Mouse (Mus musculus): Measurements from ENCODE around the gene Grid2ip. TPM values are rescaled to one million over a fixed set of nuclear protein-coding genes. Genes with fewer than 3 reads are reported as not detected.

Grid2ip gene
- polyA plus RNA-seq, 1 experiment from 2014 or later, result 0.20 TPM

DNA sequence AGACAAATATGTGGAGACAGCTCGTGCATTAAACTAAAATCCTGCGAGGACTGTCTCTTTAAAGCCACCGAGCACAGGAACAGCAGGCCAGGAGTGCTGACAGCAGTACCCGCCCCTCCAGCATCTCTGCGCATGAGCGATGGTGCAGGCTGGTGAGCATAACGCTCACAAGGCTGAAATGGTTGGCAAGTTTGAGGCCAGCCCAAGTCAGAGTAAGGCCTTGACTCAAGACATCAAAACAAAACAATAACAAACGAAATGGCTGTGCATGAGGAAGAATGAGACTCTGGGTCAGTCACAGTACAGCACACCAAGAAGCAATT, 39.9 kb upstream of the Grid2ip start:
- no peak overlapping the region for H3K27ac ChIP-seq (ENCODE audit: low read depth, low read length)
- no peaks in the 10 kb centered on the region for H3K9me3 ChIP-seq (ENCODE audit: control insufficient read depth, low read length)
- ATAC-seq (ENCODE audit: low FRiP score, low TSS enrichment), result no peak
- no peaks in the 10 kb centered on the region for H3K27me3 ChIP-seq (ENCODE audit: control insufficient read depth, insufficient read depth, low read length)
- H3K9ac ChIP-seq (ENCODE audit: low read depth, low read length), result no peak overlapping the region
- H3K36me3 ChIP-seq (ENCODE audit: control insufficient read depth, insufficient read depth, low read length), result peaks cover 63% of the 10 kb centered on the region
- H3K4me2 ChIP-seq (replicated peaks; ENCODE audit: low read depth, low read length), result no peak overlapping the region
- no peak overlapping the region for H3K4me3 ChIP-seq (ENCODE audit: low read length)
- WGBS, result 57% methylated on average over 8 of the region's 8 CpGs
- H3K4me1 ChIP-seq (ENCODE audit: control insufficient read depth, insufficient read depth, low read length), result peaks cover 15% of the 10 kb centered on the region

DNA sequence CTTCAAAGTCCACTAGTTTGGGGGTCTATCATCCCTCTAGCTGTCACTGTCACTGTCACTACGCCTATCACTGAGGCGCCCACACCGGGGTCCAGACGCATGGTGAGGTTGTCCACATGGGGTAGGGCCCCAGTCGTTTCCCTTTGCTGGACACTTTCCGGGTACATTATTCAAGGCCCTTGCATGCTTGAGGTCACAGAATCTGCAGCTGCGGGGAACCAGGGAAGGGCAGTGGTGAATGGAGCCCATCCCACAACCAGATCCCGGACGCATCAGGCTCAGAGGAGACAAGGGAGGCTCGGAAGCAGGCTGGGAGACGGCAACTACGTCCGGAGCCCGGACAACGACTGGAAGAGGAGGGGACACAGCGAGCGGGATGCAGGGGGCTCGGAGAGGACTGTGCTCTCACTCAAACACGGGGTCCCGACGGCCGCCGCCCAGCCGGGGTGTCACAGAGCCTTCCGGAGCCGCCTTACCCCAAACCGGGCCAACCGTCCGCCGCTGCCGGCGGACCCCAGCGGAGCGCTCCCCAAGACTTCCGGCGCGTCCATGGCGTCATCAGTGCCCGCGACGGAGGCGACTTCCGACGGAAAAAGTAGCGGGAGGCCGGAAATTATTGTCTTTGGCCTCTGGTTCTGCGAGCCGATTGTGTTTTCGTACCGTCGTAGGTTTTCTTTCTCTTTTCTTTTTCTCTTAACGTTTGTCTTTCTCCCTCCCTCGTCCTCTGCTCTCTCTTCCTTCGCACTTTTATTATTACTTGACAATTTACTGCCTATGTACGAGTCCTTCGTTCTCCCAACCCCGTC, 28.2 kb upstream of the Grid2ip start, which contains the start of gene Zdhhc4:
Gene Zdhhc4 (minus strand): TSS at position 567 of the 806 bp plus-strand sequence.
- no peaks in the 10 kb centered on the region for H3K27me3 ChIP-seq (ENCODE audit: control insufficient read depth, insufficient read depth, low read length)
- peak; percentile 79 for ATAC-seq (ENCODE audit: low FRiP score, low TSS enrichment)
- H3K36me3 ChIP-seq (ENCODE audit: control insufficient read depth, insufficient read depth, low read length), result peaks cover 28% of the 10 kb centered on the region
- 0 out of 2 replicates have a peak within 1 kb of the TSS, but pooled peaks have one; percentile 24 for H3K27ac ChIP-seq (ENCODE audit: low read depth, low read length)
- H3K4me2 ChIP-seq (replicated peaks; ENCODE audit: low read depth, low read length), result peak within 1 kb of the TSS; percentile 74
- peak within 1 kb of the TSS; percentile 85 for H3K9ac ChIP-seq (ENCODE audit: low read depth, low read length)
- under 1% methylated on average over 50 of the region's 57 CpGs for WGBS
- H3K9me3 ChIP-seq (ENCODE audit: control insufficient read depth, low read length), result no peaks in the 10 kb centered on the region
- peaks cover 6% of the 10 kb centered on the region for H3K4me1 ChIP-seq (ENCODE audit: control insufficient read depth, insufficient read depth, low read length)
- H3K4me3 ChIP-seq (ENCODE audit: low read length), result peak within 1 kb of the TSS; percentile 94

DNA sequence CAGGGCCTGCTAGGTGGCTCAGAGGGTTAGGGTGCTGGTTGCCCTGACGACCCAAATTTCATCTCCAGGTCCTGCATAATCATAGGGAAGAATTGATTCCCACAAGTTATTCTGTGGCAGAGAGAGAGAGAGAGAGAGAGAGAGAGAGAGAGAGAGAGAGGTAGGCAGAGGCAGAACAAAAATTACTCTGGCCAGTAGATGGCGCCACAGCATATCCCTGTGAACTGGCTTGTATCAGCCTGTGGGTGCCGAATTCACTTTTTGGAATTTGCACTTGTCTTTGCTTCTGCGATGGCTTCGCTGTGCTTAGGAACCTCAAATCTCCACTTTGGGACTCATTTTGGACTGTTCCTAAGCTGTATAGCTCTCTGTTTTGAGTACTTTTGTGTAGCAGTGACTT, 23.3 kb upstream of the Grid2ip start:
- no peaks in the 10 kb centered on the region for H3K36me3 ChIP-seq (ENCODE audit: control insufficient read depth, insufficient read depth, low read length)
- no peaks in the 10 kb centered on the region for H3K4me1 ChIP-seq (ENCODE audit: control insufficient read depth, insufficient read depth, low read length)
- no peak overlapping the region for H3K27ac ChIP-seq (ENCODE audit: low read depth, low read length)
- ATAC-seq (ENCODE audit: low FRiP score, low TSS enrichment), result no peak
- WGBS, result 17% methylated on average over 5 of the region's 5 CpGs
- no peak overlapping the region for H3K4me2 ChIP-seq (replicated peaks; ENCODE audit: low read depth, low read length)
- H3K9ac ChIP-seq (ENCODE audit: low read depth, low read length), result no peak overlapping the region
- no peaks in the 10 kb centered on the region; the same call in 1 of the 2 replicates for H3K27me3 ChIP-seq (ENCODE audit: control insufficient read depth, insufficient read depth, low read length)
- no peaks in the 10 kb centered on the region for H3K9me3 ChIP-seq (ENCODE audit: control insufficient read depth, low read length)
- no peak overlapping the region for H3K4me3 ChIP-seq (ENCODE audit: low read length)

DNA sequence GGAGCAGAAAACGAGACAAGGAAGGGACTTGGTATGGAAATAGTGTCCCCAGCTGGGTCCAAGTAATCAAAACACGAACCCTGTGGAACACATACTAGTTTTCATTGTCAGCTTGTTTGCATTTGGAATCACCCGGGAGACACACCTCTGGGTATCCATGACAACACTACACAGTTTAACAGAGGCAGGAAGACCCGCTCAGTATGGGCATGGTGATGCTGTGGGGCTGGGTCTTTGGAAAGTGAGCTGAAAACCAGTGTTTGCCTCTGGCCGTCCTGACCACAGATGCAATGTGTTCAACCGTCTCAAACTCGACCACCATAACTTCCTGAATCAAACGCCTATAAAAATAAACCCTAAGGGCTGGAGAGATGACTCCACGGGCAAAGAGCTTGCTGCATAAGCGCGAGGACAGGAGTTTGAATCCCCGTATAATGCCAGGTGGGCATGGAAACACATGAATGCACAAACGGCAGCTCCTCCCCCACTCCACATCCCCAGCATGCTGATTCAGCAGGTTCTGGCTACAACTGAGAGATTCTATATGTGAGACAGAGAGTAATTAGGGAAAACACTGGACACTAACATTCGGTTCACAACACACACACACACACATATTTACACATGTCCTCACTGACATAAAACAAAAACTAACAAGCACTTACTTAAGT, 22.6 kb upstream of the Grid2ip start:
- 64% methylated on average over 14 of the region's 14 CpGs for WGBS
- H3K36me3 ChIP-seq (ENCODE audit: control insufficient read depth, insufficient read depth, low read length), result no peaks in the 10 kb centered on the region
- no peak overlapping the region for H3K4me2 ChIP-seq (replicated peaks; ENCODE audit: low read depth, low read length)
- no peaks in the 10 kb centered on the region for H3K9me3 ChIP-seq (ENCODE audit: control insufficient read depth, low read length)
- H3K9ac ChIP-seq (ENCODE audit: low read depth, low read length), result no peak overlapping the region
- no peak overlapping the region for H3K27ac ChIP-seq (ENCODE audit: low read depth, low read length)
- no peaks in the 10 kb centered on the region; the same call in 1 of the 2 replicates for H3K27me3 ChIP-seq (ENCODE audit: control insufficient read depth, insufficient read depth, low read length)
- no peak overlapping the region for H3K4me3 ChIP-seq (ENCODE audit: low read length)
- 0 out of 2 replicates have a peak, but pooled peaks have one; percentile 42 for ATAC-seq (ENCODE audit: low FRiP score, low TSS enrichment)
- H3K4me1 ChIP-seq (ENCODE audit: control insufficient read depth, insufficient read depth, low read length), result no peaks in the 10 kb centered on the region

DNA sequence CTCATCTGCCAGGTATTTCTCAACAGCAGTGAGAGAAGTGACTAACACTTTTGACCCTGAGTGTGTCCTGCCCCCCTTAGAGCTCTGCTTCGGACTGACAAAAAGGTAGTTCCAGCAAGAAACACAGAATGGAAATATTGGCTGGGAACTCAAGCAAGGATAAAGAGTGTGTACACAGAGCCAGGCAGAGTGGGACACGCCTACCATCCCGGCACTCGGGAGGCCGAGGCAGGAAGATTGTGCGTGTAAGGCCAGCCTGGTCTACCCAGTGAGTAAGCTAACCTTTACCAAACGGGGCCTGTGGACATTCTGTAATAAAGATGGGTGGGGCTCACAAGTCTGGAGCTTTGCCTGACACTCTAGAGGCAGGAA, 22.1 kb upstream of the Grid2ip start:
- ATAC-seq (ENCODE audit: low FRiP score, low TSS enrichment), result no peak
- Histone ChIP-seq H3K4me3 (ENCODE audit: low read length) (no peak overlapping the region), H3K27me3 (ENCODE audit: control insufficient read depth, insufficient read depth, low read length) (no peaks in the 10 kb centered on the region; the same call in 1 of the 2 replicates), H3K9ac (ENCODE audit: low read depth, low read length) (no peak overlapping the region), H3K27ac (ENCODE audit: low read depth, low read length) (no peak overlapping the region), H3K36me3 (ENCODE audit: control insufficient read depth, insufficient read depth, low read length) (no peaks in the 10 kb centered on the region), H3K4me1 (ENCODE audit: control insufficient read depth, insufficient read depth, low read length) (no peaks in the 10 kb centered on the region), H3K9me3 (ENCODE audit: control insufficient read depth, low read length) (no peaks in the 10 kb centered on the region), H3K4me2 (replicated peaks; ENCODE audit: low read depth, low read length) (no peak overlapping the region)
- WGBS, result 68% methylated on average over 7 of the region's 7 CpGs

DNA sequence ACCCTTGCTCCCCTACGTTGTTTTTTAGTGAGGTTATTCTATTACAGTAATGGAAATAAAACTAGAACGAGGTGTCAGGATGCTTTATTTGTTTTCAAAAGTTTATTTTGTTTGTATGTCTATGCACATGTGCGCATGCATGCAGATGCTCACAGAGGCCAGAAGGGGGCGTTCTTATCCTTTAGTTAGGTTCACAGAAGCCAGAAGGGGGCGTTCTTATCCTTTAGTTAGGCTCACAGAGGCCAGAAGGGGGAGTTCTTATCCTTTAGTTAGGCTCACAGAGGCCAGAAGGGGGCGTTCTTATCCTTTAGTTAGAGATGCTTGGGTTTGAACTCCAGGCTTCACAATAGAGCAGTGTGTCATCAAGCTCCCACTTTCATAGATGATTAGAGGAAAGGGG, 20.6 kb upstream of the Grid2ip start:
- no peaks in the 10 kb centered on the region; the same call in 1 of the 2 replicates for H3K27me3 ChIP-seq (ENCODE audit: control insufficient read depth, insufficient read depth, low read length)
- ATAC-seq (ENCODE audit: low FRiP score, low TSS enrichment), result no peak
- H3K36me3 ChIP-seq (ENCODE audit: control insufficient read depth, insufficient read depth, low read length), result no peaks in the 10 kb centered on the region
- 60% methylated on average over 6 of the region's 6 CpGs for whole genome bisulfite sequencing
- H3K27ac ChIP-seq (ENCODE audit: low read depth, low read length), result no peak overlapping the region
- H3K9ac ChIP-seq (ENCODE audit: low read depth, low read length), result no peak overlapping the region
- H3K4me2 ChIP-seq (replicated peaks; ENCODE audit: low read depth, low read length), result no peak overlapping the region
- no peak overlapping the region for H3K4me3 ChIP-seq (ENCODE audit: low read length)
- no peaks in the 10 kb centered on the region for H3K9me3 ChIP-seq (ENCODE audit: control insufficient read depth, low read length)
- H3K4me1 ChIP-seq (ENCODE audit: control insufficient read depth, insufficient read depth, low read length), result no peaks in the 10 kb centered on the region

DNA sequence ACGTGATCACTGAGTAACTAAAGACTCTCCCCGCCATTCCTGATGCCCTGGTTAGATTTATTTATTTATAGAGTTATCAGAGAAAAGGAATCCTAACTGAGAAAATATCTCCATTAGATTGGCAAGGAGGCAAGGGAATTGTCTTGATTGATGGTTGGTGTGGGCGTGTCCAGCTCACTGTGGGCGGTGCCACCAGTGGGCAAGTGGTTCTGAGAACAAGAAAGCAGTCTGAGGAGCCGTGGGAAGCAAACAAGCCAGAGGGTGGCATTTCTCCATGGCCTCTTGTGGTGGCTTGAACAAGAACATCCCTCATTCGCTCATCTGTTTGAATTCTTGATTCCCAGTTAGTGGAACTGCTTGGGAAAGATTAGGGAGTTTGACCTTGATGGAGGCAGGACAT, 17.5 kb upstream of the Grid2ip start:
- no peak overlapping the region for H3K9ac ChIP-seq (ENCODE audit: low read depth, low read length)
- H3K9me3 ChIP-seq (ENCODE audit: control insufficient read depth, low read length), result no peaks in the 10 kb centered on the region; the same call in 1 of the 2 replicates
- no peaks in the 10 kb centered on the region for H3K4me1 ChIP-seq (ENCODE audit: control insufficient read depth, insufficient read depth, low read length)
- H3K36me3 ChIP-seq (ENCODE audit: control insufficient read depth, insufficient read depth, low read length), result no peaks in the 10 kb centered on the region
- H3K27me3 ChIP-seq (ENCODE audit: control insufficient read depth, insufficient read depth, low read length), result no peaks in the 10 kb centered on the region; the same call in 1 of the 2 replicates
- H3K27ac ChIP-seq (ENCODE audit: low read depth, low read length), result no peak overlapping the region
- no peak overlapping the region for H3K4me2 ChIP-seq (replicated peaks; ENCODE audit: low read depth, low read length)
- H3K4me3 ChIP-seq (ENCODE audit: low read length), result no peak overlapping the region
- ATAC-seq (ENCODE audit: low FRiP score, low TSS enrichment), result no peak
- 59% methylated on average over 6 of the region's 6 CpGs for WGBS

DNA sequence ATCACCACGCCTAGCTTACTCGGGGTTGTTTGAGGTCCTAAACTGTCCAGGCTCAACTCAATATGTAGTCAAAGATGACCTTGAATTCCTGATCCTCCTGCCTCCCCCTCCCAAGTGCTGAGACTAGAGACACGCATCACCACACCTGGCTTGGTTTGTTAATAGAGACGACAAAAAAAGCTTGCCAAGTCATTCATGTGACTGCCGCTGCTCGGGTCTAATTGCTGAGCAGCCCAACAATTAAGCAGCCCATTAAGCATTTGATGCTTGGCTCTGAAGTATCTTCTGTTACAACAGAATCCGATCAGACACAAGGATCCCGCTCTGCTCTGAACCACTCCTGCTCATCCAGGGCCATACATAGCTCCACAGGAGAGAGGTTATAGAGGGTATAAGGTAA, 10.8 kb upstream of the Grid2ip start:
- Histone ChIP-seq H3K4me1 (ENCODE audit: control insufficient read depth, insufficient read depth, low read length) (no peaks in the 10 kb centered on the region), H3K36me3 (ENCODE audit: control insufficient read depth, insufficient read depth, low read length) (no peaks in the 10 kb centered on the region), H3K27me3 (ENCODE audit: control insufficient read depth, insufficient read depth, low read length) (no peaks in the 10 kb centered on the region), H3K9me3 (ENCODE audit: control insufficient read depth, low read length) (peaks cover 4% of the 10 kb centered on the region; the same call in 1 of the 2 replicates), H3K4me3 (ENCODE audit: low read length) (no peak overlapping the region), H3K9ac (ENCODE audit: low read depth, low read length) (no peak overlapping the region), H3K27ac (ENCODE audit: low read depth, low read length) (no peak overlapping the region), H3K4me2 (replicated peaks; ENCODE audit: low read depth, low read length) (no peak overlapping the region; the same call in 1 of the 2 replicates)
- peak; percentile 93 for ATAC-seq (ENCODE audit: low FRiP score, low TSS enrichment)
- WGBS, result 34% methylated on average over 8 of the region's 8 CpGs

DNA sequence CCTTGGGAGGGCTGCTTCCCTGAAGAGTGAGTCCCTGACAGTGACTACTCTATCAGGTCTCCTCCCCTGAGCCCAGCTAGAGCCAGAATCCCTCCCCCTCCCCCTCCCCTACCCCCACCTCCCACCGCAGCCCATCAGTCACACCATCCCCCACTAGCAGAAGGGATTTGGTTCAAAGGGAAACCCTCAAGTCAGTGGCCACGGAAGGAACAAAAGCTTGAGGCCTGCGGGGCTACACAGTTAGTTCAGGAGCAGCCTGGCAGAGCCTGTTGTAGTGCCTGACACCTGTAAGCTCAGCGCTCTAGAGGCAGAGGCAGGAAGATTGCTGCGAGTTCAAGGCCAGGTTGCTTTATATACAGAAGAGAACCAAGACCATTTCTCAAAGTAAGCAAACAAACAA, 1.1 kb upstream of the Grid2ip start:
- no peak overlapping the region for H3K4me2 ChIP-seq (replicated peaks; ENCODE audit: low read depth, low read length)
- 35% methylated on average over 5 of the region's 5 CpGs for WGBS

More for the DNA sequence above, 1.1 kb upstream of the Grid2ip start:
- Histone ChIP-seq H3K27me3 (ENCODE audit: control insufficient read depth, insufficient read depth, low read length) (peaks cover 32% of the 10 kb centered on the region), H3K4me1 (ENCODE audit: control insufficient read depth, insufficient read depth, low read length) (no peaks in the 10 kb centered on the region), H3K9me3 (ENCODE audit: control insufficient read depth, low read length) (peaks cover 4% of the 10 kb centered on the region; the same call in 1 of the 2 replicates), H3K36me3 (ENCODE audit: control insufficient read depth, insufficient read depth, low read length) (no peaks in the 10 kb centered on the region), H3K4me3 (ENCODE audit: low read length) (no peak overlapping the region), H3K27ac (ENCODE audit: low read depth, low read length) (no peak overlapping the region), H3K9ac (ENCODE audit: low read depth, low read length) (no peak overlapping the region)
- ATAC-seq (ENCODE audit: low FRiP score, low TSS enrichment), result no peak
